Mouse (Mus musculus) layer of hippocampus, adult 11-12 months (tissue): Measurements from ENCODE around the gene Pirb.
A peak's percentile ranks its signal among the peaks of the same experiment; 100 is the strongest.

ENCODE experiments used
- DNase-seq: peaks from one replicate; pipeline ENCODE4 v3.0.0; 2022; ENCODE audit warnings: low spot score

The Pirb gene

GRCm38 (mm10) chr7:3692382-3692986 lies 27.7 kb downstream of the Pirb start, which contains the start of gene Tsen34:
TSS of gene Tsen34 (plus strand) at chr7:3692863.
- DNase-seq = no peak

- DNase-seq = no peak
These were observed 28.3 kb downstream of the Pirb start for GRCm38 (mm10) chr7:3691919-3692318.

GRCm38 (mm10) chr7:3685400-3686187 lies 34.6 kb downstream of the Pirb start:
- DNase-seq = no peak

- DNase-seq = no peak
These were observed 35.5 kb downstream of the Pirb start for GRCm38 (mm10) chr7:3684698-3685097.

GRCm38 (mm10) chr7:3683908-3684550 lies 36.2 kb downstream of the Pirb start:
- DNase-seq = no peak

- DNase-seq = no peak
These were observed 42.8 kb downstream of the Pirb start, which contains the start of gene Tmc4 for GRCm38 (mm10) chr7:3677342-3677741. TSS of gene Tmc4 (minus strand) at chr7:3677553.

GRCm38 (mm10) chr7:3676371-3676770 lies 43.8 kb downstream of the Pirb start:
- no peak for DNase-seq

- DNase-seq = no peak
These were observed 45.0 kb downstream of the Pirb start for GRCm38 (mm10) chr7:3675228-3675548.

GRCm38 (mm10) chr7:3674507-3675227 lies 45.5 kb downstream of the Pirb start:
- DNase-seq = peak; percentile 89

- DNase-seq = no peak
These were observed 53.2 kb downstream of the Pirb start for GRCm38 (mm10) chr7:3666921-3667391.

GRCm38 (mm10) chr7:3665215-3666114 lies 54.7 kb downstream of the Pirb start, which contains the start of gene Leng1:
TSS of gene Leng1 (minus strand) at chr7:3665840.
- peak; percentile 97 for DNase-seq

GRCm38 (mm10) chr7:3664524-3665214 lies 55.5 kb downstream of the Pirb start:
- DNase-seq = no peak
